Mouse (Mus musculus) kidney, adult 2 months (tissue): Measurements from ENCODE around the gene Poc5. TPM values are rescaled to one million over a fixed set of nuclear protein-coding genes. Genes with fewer than 3 reads are reported as not detected.

Source experiments
- DNase-seq: peaks from one replicate; pipeline ENCODE4 v3.0.0; 2021
- H3K27ac ChIP-seq: fragments of 200-500 bp; 2 replicates; pipeline ENCODE4 v1.5.1; 2012; ENCODE audit warnings: low read depth, low read length, control low read depth, inconsistent platforms; ENCODE audit not compliant: insufficient read depth
- H3K27me3 ChIP-seq: fragments of 200-500 bp; replicated peaks from 2 replicates; pipeline ENCODE4 v1.6.1; 2012; ENCODE audit warnings: mild to moderate bottlenecking, moderate library complexity, low read length, inconsistent platforms; ENCODE audit not compliant: control insufficient read depth, insufficient read depth
- H3K36me3 ChIP-seq: fragments of 200-500 bp; 2 replicates; pipeline ENCODE4 v1.6.1; 2012; ENCODE audit warnings: mild to moderate bottlenecking, moderate library complexity, low read length, inconsistent platforms; ENCODE audit not compliant: control insufficient read depth, insufficient read depth
- H3K4me1 ChIP-seq: fragments of 200-500 bp; 2 replicates; pipeline ENCODE4 v1.6.1; 2011; ENCODE audit warnings: low read length; ENCODE audit not compliant: control insufficient read depth, insufficient read depth
- H3K4me3 ChIP-seq: fragments of 200-500 bp; 2 replicates; pipeline ENCODE4 v1.5.1; 2011; ENCODE audit warnings: mild to moderate bottlenecking, low read depth, low read length, control low read depth; ENCODE audit not compliant: insufficient read depth
- CTCF ChIP-seq: fragments of 200-500 bp; conservative IDR thresholded peaks from 2 replicates; pipeline ENCODE4 v1.5.1; 2011; ENCODE audit warnings: low read depth, mild to moderate bottlenecking, control low read depth, low read length, moderate library complexity, mixed read lengths; ENCODE audit not compliant: insufficient read depth, insufficient read length
- POLR2A ChIP-seq: fragments of 200-500 bp; IDR thresholded peaks from one replicate; pipeline ENCODE4 v1.6.1; 2011; ENCODE audit warnings: low read depth, low read length, control low read depth
- WGBS: fragments of 180-500 bp; shearing (Covaris S2); methylation state at CpG from one replicate; pipeline ENCODE4 v1.1.7; 2018; 5-methylcytosine and 5-hydroxymethylcytosine counted together
- polyA plus RNA-seq: library from polyadenylated mRNA; depleted of rRNA; stranded (reverse); fragments of >200 nt; gene quantifications from 2 replicates; pipeline ENCODE4 v1.2.3, GENCODE M21; 2012

The Poc5 gene
- polyA plus RNA-seq, 1 experiment, result 7.1 TPM

DNA sequence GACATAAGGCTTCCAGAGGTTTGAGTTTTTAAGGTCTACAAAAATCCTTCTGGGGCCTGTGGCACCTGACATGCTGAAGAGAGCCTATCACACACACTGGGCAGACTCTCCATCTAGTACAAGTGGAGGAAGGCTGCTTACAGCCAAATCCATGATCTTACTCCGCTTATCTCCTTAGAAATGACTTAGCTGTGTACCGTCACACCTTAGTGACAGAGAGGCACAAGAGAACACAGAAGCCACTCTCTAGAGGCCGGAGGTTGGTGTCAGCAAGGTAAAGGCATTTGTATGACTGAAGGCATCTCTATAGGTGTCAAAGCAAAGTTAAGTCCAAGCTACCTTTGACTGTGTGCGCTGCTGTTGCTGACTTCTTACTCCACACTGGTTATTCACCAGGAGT, 52.3 kb downstream of the Poc5 start:
- 98% methylated on average over 4 of the region's 4 CpGs for WGBS
- TF ChIP-seq POLR2A, result no peak
- no peak for TF ChIP-seq CTCF

DNA sequence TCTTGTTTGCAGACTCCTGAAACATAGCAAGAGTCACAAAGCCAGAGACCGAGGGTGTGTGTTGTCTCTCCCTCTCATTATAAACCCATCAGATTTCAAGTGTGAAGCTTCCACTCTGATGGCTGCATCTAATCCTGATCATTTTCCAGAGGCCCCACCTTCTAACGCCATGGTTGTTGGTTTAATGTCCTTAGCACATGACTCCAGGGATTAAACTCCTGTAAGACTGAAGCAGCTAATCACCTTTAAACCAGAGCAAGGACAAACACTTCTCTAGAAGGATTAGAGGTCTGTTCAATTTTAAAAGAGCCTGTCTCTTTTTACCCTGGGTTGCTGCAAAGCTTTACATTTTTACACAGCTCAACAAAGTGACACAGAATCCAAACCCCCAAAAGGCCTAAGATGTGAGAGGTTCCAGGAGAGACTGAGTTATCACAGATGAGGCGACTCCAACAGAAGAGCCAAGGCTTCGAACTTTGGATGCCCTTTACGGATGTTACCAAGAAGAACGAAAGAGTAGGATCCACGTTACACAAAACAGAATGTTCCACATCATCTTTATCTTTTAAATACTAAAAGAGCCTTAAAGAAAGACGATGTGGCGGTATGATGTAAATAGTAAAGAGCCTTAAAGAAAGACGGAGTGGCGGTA, 62.2 kb downstream of the Poc5 start:
- 83% methylated on average over 11 of the region's 11 CpGs for WGBS
- H3K4me3 ChIP-seq, result no peak overlapping the region
- TF ChIP-seq CTCF, result no peak
- TF ChIP-seq POLR2A, result no peak
- no peaks in the 10 kb centered on the region for H3K27me3 ChIP-seq
- H3K36me3 ChIP-seq, result no peaks in the 10 kb centered on the region
- no peak overlapping the region for H3K27ac ChIP-seq
- no peak for DNase-seq
- H3K4me1 ChIP-seq, result no peaks in the 10 kb centered on the region

More for the DNA sequence above, 52.3 kb downstream of the Poc5 start:
- DNase-seq, result no peak
- Histone ChIP-seq H3K27ac (no peak overlapping the region), H3K27me3 (no peaks in the 10 kb centered on the region), H3K4me3 (no peak overlapping the region), H3K4me1 (peaks cover 6% of the 10 kb centered on the region; the same call in 1 of the 2 replicates), H3K36me3 (no peaks in the 10 kb centered on the region)

DNA sequence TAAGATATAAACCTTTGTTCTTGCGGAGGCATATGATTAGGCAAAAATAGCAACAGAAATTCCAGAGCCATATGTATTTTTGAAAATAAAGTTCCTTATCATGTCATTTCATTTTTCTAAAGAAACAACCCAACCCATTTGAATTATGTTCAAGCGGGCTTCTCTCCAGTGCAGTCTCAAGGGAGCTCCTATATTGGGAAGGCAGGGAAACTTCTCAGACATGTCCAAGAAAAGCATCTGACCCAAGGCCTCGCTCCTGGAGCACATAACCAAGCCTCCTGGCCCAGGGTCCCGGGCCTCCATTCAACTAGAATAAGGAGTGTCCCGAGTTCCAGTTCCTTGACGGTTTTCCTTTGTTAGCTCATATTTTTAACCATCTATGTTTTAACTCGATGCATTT, 62.8 kb downstream of the Poc5 start:
- H3K27ac ChIP-seq, result no peak overlapping the region
- no peaks in the 10 kb centered on the region for H3K36me3 ChIP-seq
- TF ChIP-seq CTCF (no peak), POLR2A (no peak)
- WGBS, result 80% methylated on average over 7 of the region's 7 CpGs
- no peak overlapping the region for H3K4me3 ChIP-seq
- H3K27me3 ChIP-seq, result no peaks in the 10 kb centered on the region
- DNase-seq, result no peak
- H3K4me1 ChIP-seq, result no peaks in the 10 kb centered on the region

DNA sequence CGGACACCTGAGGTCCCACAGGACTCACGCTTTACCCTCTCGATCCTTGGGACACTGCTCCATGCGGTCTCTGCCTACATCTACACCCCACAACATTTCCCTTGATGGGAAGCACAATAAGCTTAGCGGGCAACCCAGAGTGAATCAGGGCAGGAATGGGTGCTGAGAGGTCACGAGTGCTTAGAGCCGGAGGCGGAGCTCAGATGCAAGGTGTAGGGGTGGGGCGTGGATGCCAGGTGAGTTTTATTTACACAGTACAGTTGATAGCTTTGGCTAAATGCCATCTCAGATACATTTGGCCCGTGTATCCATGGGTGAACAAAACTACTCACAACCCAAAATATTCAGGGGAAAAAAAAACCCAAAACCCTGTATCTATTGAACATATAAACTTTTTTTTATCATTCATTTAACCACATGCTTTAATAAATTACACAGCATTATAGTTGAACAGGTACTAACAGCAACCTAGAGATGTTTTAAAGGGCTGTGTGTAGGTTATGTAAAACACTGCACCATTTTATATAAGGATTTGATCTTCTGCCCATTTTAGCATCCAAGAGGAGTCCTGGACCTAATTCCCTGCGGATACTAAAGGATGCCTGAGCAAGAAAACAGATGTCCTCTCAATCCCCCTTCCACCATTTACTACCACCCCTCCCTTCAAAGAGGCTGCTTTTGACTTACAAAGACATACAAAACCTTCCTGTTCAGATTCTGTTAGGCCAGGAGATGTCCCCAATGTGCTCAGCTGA, 63.5 kb downstream of the Poc5 start:
- 81% methylated on average over 11 of the region's 11 CpGs for WGBS
- no peaks in the 10 kb centered on the region for H3K4me1 ChIP-seq
- no peaks in the 10 kb centered on the region for H3K36me3 ChIP-seq
- H3K27me3 ChIP-seq, result no peaks in the 10 kb centered on the region
- no peak overlapping the region for H3K27ac ChIP-seq
- TF ChIP-seq CTCF, result no peak
- TF ChIP-seq POLR2A, result no peak
- no peak overlapping the region for H3K4me3 ChIP-seq
- no peak for DNase-seq

GRCm38 (mm10) chr13:96452621-96453020, 64.5 kb downstream of the Poc5 start:
- TF ChIP-seq POLR2A, result no peak
- no peak for TF ChIP-seq CTCF
- Histone ChIP-seq H3K4me3 (no peak overlapping the region), H3K36me3 (no peaks in the 10 kb centered on the region), H3K27ac (no peak overlapping the region), H3K27me3 (no peaks in the 10 kb centered on the region), H3K4me1 (no peaks in the 10 kb centered on the region)
- 98% methylated on average over 3 of the region's 3 CpGs for WGBS
- no peak for DNase-seq

- Histone ChIP-seq H3K27ac (no peak overlapping the region), H3K36me3 (no peaks in the 10 kb centered on the region), H3K4me3 (no peak overlapping the region), H3K4me1 (no peaks in the 10 kb centered on the region), H3K27me3 (no peaks in the 10 kb centered on the region)
- TF ChIP-seq POLR2A (no peak), CTCF (no peak)
- WGBS, result 66% methylated on average over 3 of the region's 3 CpGs
- no peak for DNase-seq
These were observed 66.2 kb downstream of the Poc5 start for GRCm38 (mm10) chr13:96454288-96454687.

DNA sequence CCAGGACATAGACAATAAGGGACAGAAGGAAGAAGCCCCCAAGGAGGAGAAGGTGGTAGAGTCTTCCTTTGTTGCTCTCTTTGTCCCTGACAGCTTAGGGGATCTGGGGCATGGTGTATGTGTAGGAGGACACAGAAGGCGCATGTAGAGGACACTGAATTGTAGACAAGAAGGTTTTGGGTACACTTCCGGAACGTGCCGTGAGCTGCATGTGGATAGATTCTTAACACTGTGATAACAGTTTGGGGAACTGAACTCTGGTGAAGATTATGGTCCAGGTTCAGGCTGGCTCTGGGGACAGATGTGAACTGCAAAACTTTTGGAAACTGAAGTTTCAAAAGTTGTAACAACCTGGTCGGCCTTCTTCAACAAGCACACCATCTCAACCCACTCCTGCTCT, 69.5 kb downstream of the Poc5 start:
- Histone ChIP-seq H3K36me3 (no peaks in the 10 kb centered on the region), H3K4me3 (no peak overlapping the region), H3K27me3 (no peaks in the 10 kb centered on the region), H3K27ac (no peak overlapping the region), H3K4me1 (no peaks in the 10 kb centered on the region)
- DNase-seq, result no peak
- TF ChIP-seq CTCF (no peak), POLR2A (no peak)
- 92% methylated on average over 5 of the region's 5 CpGs for WGBS
